ENCODE assay signal across 9 mouse cellular contexts in genomic region chr9:7960382-7960781, GRCm38 (mm10). TPM values are rescaled to one million over a fixed set of nuclear protein-coding genes. Genes with fewer than 3 reads are reported as not detected.
DNase-seq lines count a peak whose midpoint lies in the region; ATAC-seq and TF ChIP-seq lines count a peak whose summit lies in the region.
"Had no signal": no experiment of that assay in that cellular context is flagged by ENCODE, and none has a peak within 500 bp of the region (broad histone marks: within the 10 kb centered on the region; RNA-seq: fewer than 3 reads in every experiment).

No protein-coding gene starts in this region.

- peaks cover 35% of the 10 kb centered on the region for H3K4me1 ChIP-seq in forebrain, embryonic 12.5 days
- H3K4me1 ChIP-seq in heart, embryonic 15.5 days (replicated peaks), result peaks cover 52% of the 10 kb centered on the region
- peaks cover 43% of the 10 kb centered on the region for H3K4me1 ChIP-seq in midbrain, embryonic 13.5 days (replicated peaks)

- peak overlapping the region; percentile 53; the same call in 1 of the 2 replicates for H3K27ac ChIP-seq in forebrain, embryonic 12.5 days
- H3K27ac ChIP-seq in heart, embryonic 15.5 days, result peak overlapping the region; percentile 73
- peak overlapping the region; percentile 5; the same call in 1 of the 2 replicates for H3K27ac ChIP-seq in layer of hippocampus, adult 2 months
- 0 out of 2 replicates have a peak overlapping the region, but pooled peaks have one; percentile 25 for H3K27ac ChIP-seq in midbrain, embryonic 13.5 days
- H3K27ac ChIP-seq: liver, embryonic 14.5 days had no signal

- no peak overlapping the region for H3K4me3 ChIP-seq in forebrain, embryonic 12.5 days (replicated peaks)
- H3K4me3 ChIP-seq in heart, embryonic 15.5 days, result no peak overlapping the region
- H3K4me3 ChIP-seq in layer of hippocampus, adult 2 months, result no peak overlapping the region
- H3K4me3 ChIP-seq in midbrain, embryonic 13.5 days (replicated peaks), result no peak overlapping the region

- peaks cover 3% of the 10 kb centered on the region for H3K36me3 ChIP-seq in forebrain, embryonic 12.5 days (replicated peaks)
- H3K36me3 ChIP-seq in heart, embryonic 15.5 days, result no peaks in the 10 kb centered on the region; the same call in 1 of the 2 replicates
- H3K36me3 ChIP-seq in midbrain, embryonic 13.5 days, result no peaks in the 10 kb centered on the region

- DNase-seq in 3T3-L1 (ENCODE audit: low read depth, low spot score), result peak; percentile 61
- peak; percentile 56 for DNase-seq in adrenal gland, postnatal 14 days
- peak; percentile 30 to 39 for DNase-seq in layer of hippocampus, adult 2 months (ENCODE audit: low spot score in 2 of 2)
- DNase-seq in urinary bladder, postnatal 4 days (ENCODE audit: low spot score in 2 of 2), result peak; percentile 62 to 70
- DNase-seq in thymus, postnatal 4 days, result no peak

- 70% methylated on average over 8 of the region's 9 CpGs for WGBS in forebrain, embryonic 12.5 days
- 47% methylated on average over 9 of the region's 9 CpGs for WGBS in heart, embryonic 15.5 days
- 54% methylated on average over 9 of the region's 9 CpGs for WGBS in midbrain, embryonic 13.5 days

- no peaks in the 10 kb centered on the region for H3K9me3 ChIP-seq in forebrain, embryonic 12.5 days
- no peaks in the 10 kb centered on the region for H3K9me3 ChIP-seq in heart, embryonic 15.5 days (replicated peaks)
- no peaks in the 10 kb centered on the region for H3K9me3 ChIP-seq in midbrain, embryonic 13.5 days

- no peak overlapping the region for H3K4me2 ChIP-seq in forebrain, embryonic 12.5 days
- no peak overlapping the region; the same call in 1 of the 2 replicates for H3K4me2 ChIP-seq in heart, embryonic 15.5 days
- no peak overlapping the region for H3K4me2 ChIP-seq in midbrain, embryonic 13.5 days (replicated peaks)

- TF ChIP-seq CTCF in layer of hippocampus, adult 2 months (conservative IDR thresholded peaks at IDR 0.05), result no peak

- H3K27me3 ChIP-seq in forebrain, embryonic 12.5 days, result no peaks in the 10 kb centered on the region
- H3K27me3 ChIP-seq in heart, embryonic 15.5 days, result no peaks in the 10 kb centered on the region
- no peaks in the 10 kb centered on the region for H3K27me3 ChIP-seq in midbrain, embryonic 13.5 days

- peak; percentile 55; the same call in 1 of the 2 replicates for ATAC-seq in forebrain, embryonic 12.5 days (ENCODE audit: low FRiP score)
- ATAC-seq in heart, embryonic 15.5 days (replicated peaks; ENCODE audit: insufficient number of reproducible peaks, insufficient read depth, low FRiP score, low read depth), result peak; percentile 80
- ATAC-seq in midbrain, embryonic 13.5 days, result peak; percentile 86

- no peak overlapping the region for H3K9ac ChIP-seq in forebrain, embryonic 12.5 days
- H3K9ac ChIP-seq in heart, embryonic 15.5 days, result no peak overlapping the region
- H3K9ac ChIP-seq in midbrain, embryonic 13.5 days (replicated peaks), result no peak overlapping the region
- H3K9ac ChIP-seq: liver, embryonic 14.5 days had no signal

RNA-seq across cellular contexts. Expression of gene Yap1, which starts 44.0 kb away (rescaled TPM):
- 67.1 and 67.4 TPM in 2 replicates for total RNA-seq in adrenal gland, postnatal 14 days (2021)
- polyA plus RNA-seq in forebrain, embryonic 12.5 days (2016; fragmentation: Nextera tagmentation; extraction: Ambion mirVana), result 29.3 and 31.6 TPM in 2 replicates
- polyA plus RNA-seq in heart, embryonic 15.5 days (2015; fragmentation: Nextera tagmentation; extraction: Ambion mirVana), result 19.8 and 24.3 TPM in 2 replicates
- total RNA-seq in layer of hippocampus, adult 2 months (2021), result 10 to 100 TPM; 15.7 to 17.7 TPM
- polyA plus RNA-seq in midbrain, embryonic 13.5 days (2015; fragmentation: Nextera tagmentation; extraction: Ambion mirVana), result 9.9 and 13.1 TPM in 2 replicates

Comparison
In these comparisons a context has a peak if more than half of its experiments do, and no peak if none do; other contexts are left out.
1. H3K27ac ChIP-seq: peak in every context shown above with its lines; median percentile 73 in heart, embryonic 15.5 days; 53 in forebrain, embryonic 12.5 days; 25 in midbrain, embryonic 13.5 days; 5 in layer of hippocampus, adult 2 months.